Mouse (Mus musculus) bone marrow, adult 2 months (tissue): ENCODE results near the gene Thap12. TPM values are rescaled to one million over a fixed set of nuclear protein-coding genes. Genes with fewer than 3 reads are reported as not detected.

ENCODE experiments used
- H3K27ac ChIP-seq: fragments of 200-500 bp; 2 replicates; pipeline ENCODE4 v1.5.1; 2012; ENCODE audit warnings: low read depth, mild to moderate bottlenecking, control low read depth, inconsistent platforms, low read length; ENCODE audit not compliant: control insufficient read depth, poor library complexity, insufficient read depth
- H3K4me1 ChIP-seq: fragments of 200-500 bp; 2 replicates; pipeline ENCODE4 v1.6.1; 2011; ENCODE audit warnings: low read length; ENCODE audit not compliant: control insufficient read depth, insufficient read depth
- H3K4me3 ChIP-seq: fragments of 200-500 bp; replicated peaks from 2 replicates; pipeline ENCODE3; 2011; ENCODE audit warnings: mild to moderate bottlenecking, low read depth, low read length, control low read depth; ENCODE audit not compliant: control insufficient read depth
- CTCF ChIP-seq: fragments of 200-500 bp; IDR thresholded peaks from 2 replicates; pipeline ENCODE4 v1.5.1; 2011; ENCODE audit warnings: low read length, control low read depth; ENCODE audit not compliant: control insufficient read depth, insufficient read depth
- POLR2A ChIP-seq: fragments of 200-500 bp; IDR thresholded peaks from 2 replicates; pipeline ENCODE4 v1.6.1; 2011; ENCODE audit warnings: low read depth, mild to moderate bottlenecking, control low read depth, low read length, borderline replicate concordance; ENCODE audit not compliant: control insufficient read depth
- WGBS: fragments of 180-500 bp; shearing (Covaris S2); methylation state at CpG from one replicate; pipeline ENCODE4 v1.1.7; 2018; 5-methylcytosine and 5-hydroxymethylcytosine counted together
- polyA plus RNA-seq: library from polyadenylated mRNA; stranded (reverse); fragments of >200 nt; gene quantifications from 2 replicates; pipeline ENCODE4 v1.2.4, GENCODE M21; 2011; ENCODE audit warnings: low replicate concordance; ENCODE audit not compliant: missing spikeins, insufficient read depth, insufficient read length

Gene Thap12
- polyA plus RNA-seq, 1 experiment, result 9.0 TPM

- no peak overlapping the region for H3K4me3 ChIP-seq
- 37% methylated on average over 19 of the region's 19 CpGs for WGBS
- no peak for TF ChIP-seq POLR2A
- TF ChIP-seq CTCF, result no peak
These were observed 26.9 kb downstream of the Thap12 start for GRCm38 (mm10) chr7:98729661-98730271.

GRCm38 (mm10) chr7:98733958-98734357, 31.1 kb downstream of the Thap12 start:
- H3K27ac ChIP-seq, result no peak overlapping the region
- no peak for TF ChIP-seq POLR2A
- no peak for TF ChIP-seq CTCF
- WGBS, result 72% methylated on average over 4 of the region's 4 CpGs
- no peak overlapping the region for H3K4me3 ChIP-seq
- no peaks in the 10 kb centered on the region for H3K4me1 ChIP-seq

More at GRCm38 (mm10) chr7:98729661-98730271, 26.9 kb downstream of the Thap12 start:
- no peak overlapping the region for H3K27ac ChIP-seq
- no peaks in the 10 kb centered on the region for H3K4me1 ChIP-seq

DNA sequence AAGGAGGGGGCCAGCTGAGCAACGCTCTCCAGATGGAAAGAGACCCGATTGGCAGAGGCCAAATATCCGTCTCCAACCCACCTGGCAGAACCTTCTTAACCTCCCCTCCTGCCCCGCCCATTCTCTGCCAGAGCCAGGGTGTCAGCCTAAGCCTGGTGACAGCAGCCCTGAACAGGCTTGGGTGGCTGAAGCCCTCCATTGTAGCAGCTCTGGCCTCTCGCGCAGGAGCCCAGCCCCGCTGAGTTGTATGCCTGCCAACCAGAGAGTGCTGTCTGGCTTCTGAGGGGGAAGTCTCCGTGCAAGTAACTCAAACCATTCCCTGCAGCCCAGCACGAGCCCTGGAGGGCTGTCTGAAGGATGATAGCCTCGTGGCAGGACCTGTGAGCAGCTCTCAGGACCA, 32.0 kb downstream of the Thap12 start:
- 38% methylated on average over 10 of the region's 10 CpGs for WGBS
- Histone ChIP-seq H3K4me3 (no peak overlapping the region), H3K27ac (no peak overlapping the region), H3K4me1 (no peaks in the 10 kb centered on the region)
- TF ChIP-seq POLR2A (no peak), CTCF (no peak)

GRCm38 (mm10) chr7:98736780-98737550, 34.1 kb downstream of the Thap12 start:
- Histone ChIP-seq H3K27ac (no peak overlapping the region), H3K4me3 (no peak overlapping the region), H3K4me1 (no peaks in the 10 kb centered on the region)
- no peak for TF ChIP-seq POLR2A
- WGBS, result 66% methylated on average over 7 of the region's 7 CpGs

GRCm38 (mm10) chr7:98740363-98740762, 37.5 kb downstream of the Thap12 start:
- no peak for TF ChIP-seq POLR2A
- TF ChIP-seq CTCF, result no peak
- no peaks in the 10 kb centered on the region for H3K4me1 ChIP-seq
- no peak overlapping the region for H3K27ac ChIP-seq
- H3K4me3 ChIP-seq, result no peak overlapping the region
- 24% methylated on average over 5 of the region's 5 CpGs for WGBS

- 3% methylated on average over 3 of the region's 3 CpGs for WGBS
- TF ChIP-seq CTCF, result peak; percentile 77
- no peak for TF ChIP-seq POLR2A
- Histone ChIP-seq H3K4me1 (no peaks in the 10 kb centered on the region), H3K27ac (no peak overlapping the region), H3K4me3 (no peak overlapping the region)
These were observed 40.4 kb downstream of the Thap12 start for GRCm38 (mm10) chr7:98743312-98743711.

- TF ChIP-seq CTCF, result no peak
- no peak for TF ChIP-seq POLR2A
- WGBS, result 68% methylated on average over 10 of the region's 10 CpGs
- Histone ChIP-seq H3K4me3 (no peak overlapping the region), H3K27ac (no peak overlapping the region), H3K4me1 (no peaks in the 10 kb centered on the region)
These were observed 47.5 kb downstream of the Thap12 start for GRCm38 (mm10) chr7:98750404-98750803.

DNA sequence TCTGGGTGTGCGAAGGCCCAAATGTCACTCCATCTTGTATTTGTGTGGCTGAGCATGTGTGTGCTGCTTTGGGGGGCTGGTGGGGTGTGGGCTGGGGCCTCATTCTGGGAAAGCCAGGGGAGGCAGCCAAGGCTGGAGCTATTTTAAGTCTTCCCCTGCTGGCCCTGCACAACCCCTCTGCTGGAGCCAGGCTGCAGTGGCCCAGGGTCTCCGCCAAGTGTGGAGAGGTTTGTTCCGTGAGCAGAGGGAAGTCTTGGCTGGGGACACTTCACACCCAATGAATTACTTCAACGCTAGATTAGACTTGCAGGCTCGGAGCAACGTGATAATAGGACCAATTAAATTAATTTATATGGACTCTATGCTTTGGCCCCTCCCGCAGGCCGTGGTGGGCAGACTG, 49.8 kb downstream of the Thap12 start:
- TF ChIP-seq CTCF (no peak), POLR2A (no peak)
- H3K4me1 ChIP-seq, result no peaks in the 10 kb centered on the region
- WGBS, result 91% methylated on average over 8 of the region's 8 CpGs
- no peak overlapping the region for H3K4me3 ChIP-seq
- H3K27ac ChIP-seq, result no peak overlapping the region
